Mouse (Mus musculus): Measurements from ENCODE around the gene Pex6. TPM values are rescaled to one million over a fixed set of nuclear protein-coding genes. Genes with fewer than 3 reads are reported as not detected.
A peak's percentile ranks its signal among the peaks of the same experiment; 100 is the strongest.

Pex6 gene
- polyA plus RNA-seq, 2 experiments: 5.3 to 9.3 TPM

DNA sequence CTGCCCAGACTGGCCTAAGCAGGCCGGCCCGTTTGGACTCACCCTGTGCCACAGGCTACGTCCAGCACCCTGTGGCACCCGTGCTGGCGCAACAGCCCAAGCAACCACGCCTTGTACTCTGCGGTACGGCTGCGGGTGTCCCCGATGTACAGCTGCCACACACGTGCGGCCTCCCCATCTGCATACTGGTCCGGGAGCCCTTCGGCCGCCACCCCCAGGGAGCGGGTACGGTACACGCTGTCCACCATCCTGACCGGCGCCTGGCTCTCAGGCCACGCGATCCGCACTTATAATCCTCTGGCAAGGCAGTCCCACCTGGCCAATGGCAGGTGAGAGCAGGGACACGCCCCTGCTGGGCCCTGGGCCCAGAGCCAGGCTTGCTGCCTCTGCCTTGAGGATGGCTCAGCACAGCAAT lies 17.6 kb downstream of the Pex6 start, which contains the start of gene Gnmt:
TSS of gene Gnmt (minus strand) at position 265 of the 415 bp plus-strand sequence.
- peaks cover 2% of the 10 kb centered on the region; the same call in 1 of the 2 replicates for H3K36me3 ChIP-seq (replicated peaks; ENCODE audit: control insufficient read depth, insufficient read depth, low read depth)
- H3K4me2 ChIP-seq (ENCODE audit: low read depth): peak within 1 kb of the TSS; percentile 26
- TF ChIP-seq CTCF (IDR thresholded peaks at IDR 0.05; ENCODE audit: low read depth) (no peak), EP300 (IDR thresholded peaks at IDR 0.05; ENCODE audit: low read depth) (no peak)
- H3K27me3 ChIP-seq (ENCODE audit: control insufficient read depth, insufficient read depth, low read length): no peaks in the 10 kb centered on the region; the same call in 1 of the 2 replicates
- no peak within 1 kb of the TSS for H3K9ac ChIP-seq (replicated peaks)
- H3K9me3 ChIP-seq (ENCODE audit: control insufficient read depth, low read length): no peaks in the 10 kb centered on the region
- H3K27ac ChIP-seq: no peak within 1 kb of the TSS
- H3K4me3 ChIP-seq (ENCODE audit: insufficient read depth in 1 of 2, low read depth in 2 of 2, low read length in 2 of 2): peak within 1 kb of the TSS in 1 of 2 experiments; percentile 1; a peak in 2 of 4 replicates
- WGBS (ENCODE audit: insufficient replicate concordance): 38% methylated on average over 24 of the region's 24 CpGs
- DNase-seq (ENCODE audit: low read depth in 3 of 3, low spot score in 3 of 3) (no peak), ATAC-seq (ENCODE audit: insufficient read depth) (peak; percentile 54)
- H3K4me1 ChIP-seq (replicated peaks; ENCODE audit: control insufficient read depth in 2 of 2, insufficient read depth in 2 of 2, low read length in 1 of 2): no peaks in the 10 kb centered on the region; a peak in 1 of 4 replicates

DNA sequence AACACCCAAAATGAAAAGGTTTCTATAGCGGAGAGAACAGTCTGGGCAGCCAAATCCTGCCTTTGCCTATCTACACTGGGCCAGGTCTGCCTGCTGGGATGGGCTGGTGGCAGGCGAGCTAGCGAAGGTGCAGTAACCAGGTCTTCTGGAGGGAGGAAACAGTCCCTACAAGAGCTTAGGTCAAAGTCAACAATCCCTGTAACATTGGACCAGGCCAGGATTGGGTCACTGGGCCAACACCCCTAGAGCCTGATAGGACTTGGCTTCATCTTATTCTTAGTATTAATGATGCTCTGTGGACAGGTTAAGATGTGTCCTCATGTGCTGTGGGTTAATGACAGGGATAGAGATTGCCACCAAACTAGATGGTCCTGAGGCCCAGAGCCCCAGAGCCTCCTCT lies 22.8 kb downstream of the Pex6 start:
- no peaks in the 10 kb centered on the region for H3K9me3 ChIP-seq (ENCODE audit: control insufficient read depth, low read length)
- no peak overlapping the region for H3K4me2 ChIP-seq (ENCODE audit: low read depth)
- TF ChIP-seq CTCF (IDR thresholded peaks at IDR 0.05; ENCODE audit: low read depth) (no peak), EP300 (IDR thresholded peaks at IDR 0.05; ENCODE audit: low read depth) (no peak)
- no peaks in the 10 kb centered on the region; the same call in 1 of the 2 replicates for H3K27me3 ChIP-seq (ENCODE audit: control insufficient read depth, insufficient read depth, low read length)
- H3K4me1 ChIP-seq (replicated peaks; ENCODE audit: control insufficient read depth in 2 of 2, insufficient read depth in 2 of 2, low read length in 1 of 2): peaks cover 0 to 1% of the 10 kb centered on the region in 2 experiments; a peak in 2 of 4 replicates
- 70% methylated on average over 3 of the region's 3 CpGs for WGBS (ENCODE audit: insufficient replicate concordance)
- DNase-seq (ENCODE audit: low read depth in 3 of 3, low spot score in 3 of 3) (no peak), ATAC-seq (ENCODE audit: insufficient read depth) (no peak)
- H3K36me3 ChIP-seq (replicated peaks; ENCODE audit: control insufficient read depth, insufficient read depth, low read depth): no peaks in the 10 kb centered on the region
- no peak overlapping the region for H3K9ac ChIP-seq (replicated peaks)
- no peak overlapping the region for H3K27ac ChIP-seq
- H3K4me3 ChIP-seq (ENCODE audit: insufficient read depth in 1 of 2, low read depth in 2 of 2, low read length in 2 of 2): no peak overlapping the region

DNA sequence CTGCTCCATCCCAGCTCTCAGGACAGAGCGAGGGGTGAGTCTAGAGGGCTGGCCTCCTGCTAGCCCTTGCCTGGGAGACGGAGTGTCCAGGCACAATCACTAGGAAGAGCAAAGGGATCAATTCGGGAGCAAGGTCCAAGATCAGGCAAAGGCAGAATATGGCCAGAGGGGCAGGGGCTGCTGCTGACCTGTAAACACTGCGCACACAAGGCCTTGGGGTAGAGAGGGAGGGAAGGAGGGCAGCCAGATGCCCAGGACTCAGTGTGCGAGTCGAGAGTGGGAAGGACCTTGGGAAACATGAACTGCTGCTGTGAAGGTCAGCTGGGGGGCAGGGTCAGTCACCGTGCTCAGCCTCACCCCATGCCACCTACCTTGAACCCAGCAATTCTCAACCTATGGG lies 24.0 kb downstream of the Pex6 start:
- Histone ChIP-seq H3K9me3 (ENCODE audit: control insufficient read depth, low read length) (no peaks in the 10 kb centered on the region), H3K4me3 (ENCODE audit: insufficient read depth in 1 of 2, low read depth in 2 of 2, low read length in 2 of 2) (no peak overlapping the region), H3K4me1 (replicated peaks; ENCODE audit: control insufficient read depth in 2 of 2, insufficient read depth in 2 of 2, low read length in 1 of 2) (peaks cover 0 to 1% of the 10 kb centered on the region in 2 experiments; a peak in 2 of 4 replicates), H3K27me3 (ENCODE audit: control insufficient read depth, insufficient read depth, low read length) (no peaks in the 10 kb centered on the region), H3K9ac (replicated peaks) (no peak overlapping the region), H3K36me3 (replicated peaks; ENCODE audit: control insufficient read depth, insufficient read depth, low read depth) (no peaks in the 10 kb centered on the region), H3K4me2 (ENCODE audit: low read depth) (no peak overlapping the region), H3K27ac (no peak overlapping the region)
- no peak for DNase-seq (ENCODE audit: low read depth in 3 of 3, low spot score in 3 of 3)
- peak; percentile 42; the same call in 1 of the 2 replicates for ATAC-seq (ENCODE audit: insufficient read depth)
- TF ChIP-seq CTCF (IDR thresholded peaks at IDR 0.05; ENCODE audit: low read depth): no peak
- no peak for TF ChIP-seq EP300 (IDR thresholded peaks at IDR 0.05; ENCODE audit: low read depth)
- WGBS (ENCODE audit: insufficient replicate concordance): 69% methylated on average over 7 of the region's 7 CpGs

GRCm38 (mm10) chr17:46736160-46736559 lies 24.9 kb downstream of the Pex6 start:
- no peak for TF ChIP-seq EP300 (IDR thresholded peaks at IDR 0.05; ENCODE audit: low read depth)
- peak; percentile 81 for TF ChIP-seq CTCF (IDR thresholded peaks at IDR 0.05; ENCODE audit: low read depth)
- 49% methylated on average over 10 of the region's 10 CpGs for WGBS (ENCODE audit: insufficient replicate concordance)
- DNase-seq (ENCODE audit: low read depth in 3 of 3, low spot score in 3 of 3): peak in 2 of 3 experiments; percentile 31 to 33

DNA sequence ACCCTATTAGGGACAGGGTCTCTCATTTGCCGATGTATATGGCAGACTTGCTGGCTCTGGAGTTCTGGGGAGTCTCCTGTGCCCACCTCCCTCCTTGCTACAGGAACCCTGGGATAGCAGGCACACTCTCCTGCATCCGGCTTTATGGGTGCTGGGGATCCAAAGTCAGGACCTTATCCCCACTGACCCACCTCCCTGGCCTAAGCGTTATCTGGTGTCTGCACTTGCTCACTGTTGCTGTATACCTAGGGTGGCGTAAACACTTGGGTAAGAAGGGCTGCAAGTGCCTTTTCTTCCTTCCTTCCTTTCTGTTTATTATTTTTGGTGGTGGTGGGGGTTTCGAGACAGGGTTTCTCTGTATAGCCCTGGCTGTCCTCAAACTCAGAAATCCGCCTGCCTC lies 30.0 kb downstream of the Pex6 start:
- TF ChIP-seq CTCF (IDR thresholded peaks at IDR 0.05; ENCODE audit: low read depth): no peak
- TF ChIP-seq EP300 (IDR thresholded peaks at IDR 0.05; ENCODE audit: low read depth): peak; percentile 53
- Histone ChIP-seq H3K27me3 (ENCODE audit: control insufficient read depth, insufficient read depth, low read length) (no peaks in the 10 kb centered on the region), H3K36me3 (replicated peaks; ENCODE audit: control insufficient read depth, insufficient read depth, low read depth) (peaks cover 2% of the 10 kb centered on the region), H3K4me1 (replicated peaks; ENCODE audit: control insufficient read depth in 2 of 2, insufficient read depth in 2 of 2, low read length in 1 of 2) (peaks cover 0 to 9% of the 10 kb centered on the region in 2 experiments; a peak in 2 of 4 replicates), H3K27ac (no peak overlapping the region), H3K9ac (replicated peaks) (no peak overlapping the region), H3K4me2 (ENCODE audit: low read depth) (no peak overlapping the region), H3K9me3 (ENCODE audit: control insufficient read depth, low read length) (no peaks in the 10 kb centered on the region), H3K4me3 (ENCODE audit: insufficient read depth in 1 of 2, low read depth in 2 of 2, low read length in 2 of 2) (no peak overlapping the region)
- DNase-seq (ENCODE audit: low read depth in 3 of 3, low spot score in 3 of 3): no peak
- whole genome bisulfite sequencing (ENCODE audit: insufficient replicate concordance): 57% methylated on average over 6 of the region's 6 CpGs
- ATAC-seq (ENCODE audit: insufficient read depth): peak; percentile 65

More at GRCm38 (mm10) chr17:46736160-46736559, 24.9 kb downstream of the Pex6 start:
- Histone ChIP-seq H3K9me3 (ENCODE audit: control insufficient read depth, low read length) (no peaks in the 10 kb centered on the region), H3K4me2 (ENCODE audit: low read depth) (no peak overlapping the region), H3K27ac (no peak overlapping the region), H3K9ac (replicated peaks) (no peak overlapping the region), H3K4me1 (replicated peaks; ENCODE audit: control insufficient read depth in 2 of 2, insufficient read depth in 2 of 2, low read length in 1 of 2) (peaks cover 0 to 3% of the 10 kb centered on the region in 2 experiments; a peak in 2 of 4 replicates), H3K27me3 (ENCODE audit: control insufficient read depth, insufficient read depth, low read length) (no peaks in the 10 kb centered on the region), H3K36me3 (replicated peaks; ENCODE audit: control insufficient read depth, insufficient read depth, low read depth) (no peaks in the 10 kb centered on the region), H3K4me3 (ENCODE audit: insufficient read depth in 1 of 2, low read depth in 2 of 2, low read length in 2 of 2) (no peak overlapping the region)
- peak; percentile 26; the same call in 1 of the 2 replicates for ATAC-seq (ENCODE audit: insufficient read depth)
